Mouse (Mus musculus) ovary, postnatal 14 days (tissue): Measurements from ENCODE around the gene Large2.
"Not testable (repeated sequence)": the region's sequence is repeated elsewhere in the genome, so short reads cannot be mapped to it uniquely, and the experiment has no call there.

Source experiments
- DNase-seq: peaks from one replicate; pipeline ENCODE4 v3.0.0; 2022; ENCODE audit warnings: low spot score

Large2 gene

GRCm38 (mm10) chr2:92374514-92374913, at the start of gene Large2, which contains the start of gene Pex16:
Large2 (minus strand) TSS chr2:92374869.
Pex16 (plus strand) TSS chr2:92374676.
- DNase-seq, result no peak

GRCm38 (mm10) chr2:92423702-92424461, 49.2 kb upstream of the Large2 start:
- DNase-seq, result peak; percentile 79

GRCm38 (mm10) chr2:92423156-92423555, 48.5 kb upstream of the Large2 start:
- DNase-seq, result no peak

GRCm38 (mm10) chr2:92422388-92423135, 47.9 kb upstream of the Large2 start:
- no peak for DNase-seq

GRCm38 (mm10) chr2:92421723-92422387, 47.2 kb upstream of the Large2 start:
- DNase-seq, result no peak

GRCm38 (mm10) chr2:92411705-92412104, 37.0 kb upstream of the Large2 start:
- no peak for DNase-seq

GRCm38 (mm10) chr2:92408309-92409045, 33.8 kb upstream of the Large2 start:
- DNase-seq, result no peak

GRCm38 (mm10) chr2:92405687-92406086, 31.0 kb upstream of the Large2 start:
- no peak for DNase-seq

- no peak for DNase-seq
These were observed 30.1 kb upstream of the Large2 start for GRCm38 (mm10) chr2:92404737-92405136.

- DNase-seq, result no peak
These were observed 29.2 kb upstream of the Large2 start for GRCm38 (mm10) chr2:92403776-92404319.

GRCm38 (mm10) chr2:92402591-92403326, 28.1 kb upstream of the Large2 start:
- DNase-seq, result no peak

GRCm38 (mm10) chr2:92401091-92401561, 26.5 kb upstream of the Large2 start, which contains the start of gene Mapk8ip1:
Mapk8ip1 (minus strand) TSS chr2:92401263.
- no peak for DNase-seq

GRCm38 (mm10) chr2:92400682-92401081, 26.0 kb upstream of the Large2 start:
- no peak for DNase-seq

GRCm38 (mm10) chr2:92399877-92400276, 25.2 kb upstream of the Large2 start:
- not testable (repeated sequence) for DNase-seq

GRCm38 (mm10) chr2:92397436-92397835, 22.8 kb upstream of the Large2 start:
- DNase-seq, result no peak

GRCm38 (mm10) chr2:92395535-92395934, 20.9 kb upstream of the Large2 start:
- no peak for DNase-seq

GRCm38 (mm10) chr2:92392318-92393264, 17.9 kb upstream of the Large2 start:
- no peak for DNase-seq

GRCm38 (mm10) chr2:92391703-92392317, 17.1 kb upstream of the Large2 start:
- DNase-seq, result no peak

GRCm38 (mm10) chr2:92391116-92391515, 16.4 kb upstream of the Large2 start:
- DNase-seq, result no peak
